Mouse (Mus musculus) MEL (cell line): ENCODE data around the gene Ppp1r3a. TPM values are rescaled to one million over a fixed set of nuclear protein-coding genes. Genes with fewer than 3 reads are reported as not detected.

Experiments
- DNase-seq: peaks from one replicate; pipeline ENCODE4 v3.0.0; 2011; ENCODE audit warnings: low read depth, low spot score
- H3K27ac ChIP-seq: 2 replicates; pipeline ENCODE4 v1.5.1; 2012; ENCODE audit warnings: low read depth, mild to moderate bottlenecking, control low read depth, low read length, moderate library complexity; ENCODE audit not compliant: control insufficient read depth
- H3K27me3 ChIP-seq, 2 experiments: fragments of 150-350 bp in 1 of 2; sonication (generic) in 1 of 2; 2 replicates each; pipeline ENCODE4 v1.6.1; 2012; ENCODE audit warnings: low read length in 2 of 2, mild to moderate bottlenecking in 2 of 2, improper control_type of control experiment in 1 of 2, moderate library complexity in 1 of 2; ENCODE audit not compliant: insufficient read depth in 2 of 2, control insufficient read depth in 1 of 2
- H3K36me3 ChIP-seq, 2 experiments: 2 replicates each; pipeline ENCODE4 v1.6.1; 2012 to 2014; ENCODE audit warnings: low read length in 2 of 2, improper control_type of control experiment in 1 of 2, inconsistent platforms in 1 of 2, mild to moderate bottlenecking in 1 of 2; ENCODE audit not compliant: insufficient read depth in 2 of 2, control insufficient read depth in 1 of 2
- H3K4me1 ChIP-seq, 2 experiments: fragments of 150-350 bp in 1 of 2; sonication (generic) in 1 of 2; 2 replicates each; pipeline ENCODE4 v1.6.1; 2012; ENCODE audit warnings: low read length in 2 of 2, improper control_type of control experiment in 1 of 2, mild to moderate bottlenecking in 1 of 2; ENCODE audit not compliant: insufficient read depth in 2 of 2, control insufficient read depth in 1 of 2
- H3K4me3 ChIP-seq, 2 experiments: fragments of 150-350 bp in 1 of 2; sonication (generic) in 1 of 2; 2 replicates each; pipeline ENCODE4 v1.5.1; 2012; ENCODE audit warnings: low read depth in 2 of 2, low read length in 2 of 2, mild to moderate bottlenecking in 2 of 2, moderate library complexity in 2 of 2, control low read depth in 1 of 2, improper control_type of control experiment in 1 of 2; ENCODE audit not compliant: control insufficient read depth in 1 of 2, insufficient read depth in 1 of 2
- H3K79me2 ChIP-seq: 2 replicates; pipeline ENCODE4 v1.6.1; 2012; ENCODE audit warnings: mild to moderate bottlenecking, low read length, moderate library complexity; ENCODE audit not compliant: control insufficient read depth, poor library complexity, insufficient read depth
- H3K9ac ChIP-seq: 2 replicates; pipeline ENCODE4 v1.6.1; 2012; ENCODE audit warnings: low read depth, mild to moderate bottlenecking, control low read depth, low read length, moderate library complexity; ENCODE audit not compliant: control insufficient read depth, poor library complexity, severe bottlenecking
- H3K9me3 ChIP-seq: fragments of 150-350 bp; sonication (generic); replicated peaks from 2 replicates; pipeline ENCODE4 v1.6.1; 2012; ENCODE audit warnings: mild to moderate bottlenecking, low read length, improper control_type of control experiment, moderate library complexity; ENCODE audit not compliant: insufficient read depth
- BHLHE40 ChIP-seq: IDR thresholded peaks from 2 replicates; pipeline ENCODE4 v1.6.1; 2012; ENCODE audit warnings: low read depth, mild to moderate bottlenecking, inconsistent platforms, low read length, improper control_type of control experiment, borderline replicate concordance
- CHD2 ChIP-seq: IDR thresholded peaks from 2 replicates; pipeline ENCODE4 v1.6.1; 2011; ENCODE audit warnings: low read length, improper control_type of control experiment
- E2F4 ChIP-seq: IDR thresholded peaks from 2 replicates; pipeline ENCODE4 v1.6.1; 2011; ENCODE audit warnings: low read depth, low read length, improper control_type of control experiment, borderline replicate concordance
- ETS1 ChIP-seq: IDR thresholded peaks from 2 replicates; pipeline ENCODE4 v1.6.1; 2012; ENCODE audit warnings: low read depth, mild to moderate bottlenecking, inconsistent platforms, low read length, improper control_type of control experiment, moderate library complexity
- GABPA ChIP-seq: IDR thresholded peaks from 2 replicates; pipeline ENCODE4 v1.6.1; 2012; ENCODE audit warnings: low read depth, mild to moderate bottlenecking, inconsistent platforms, low read length, improper control_type of control experiment, moderate library complexity
- GATA1 ChIP-seq: IDR thresholded peaks from 2 replicates; pipeline ENCODE4 v1.6.1; 2011; ENCODE audit warnings: low read depth, low read length, improper control_type of control experiment
- HCFC1 ChIP-seq: IDR thresholded peaks from 2 replicates; pipeline ENCODE4 v1.6.1; 2012; ENCODE audit warnings: low read depth, mild to moderate bottlenecking, inconsistent platforms, low read length, improper control_type of control experiment, moderate library complexity
- JUND ChIP-seq: IDR thresholded peaks from 2 replicates; pipeline ENCODE4 v1.6.1; 2011; ENCODE audit warnings: low read depth, mild to moderate bottlenecking, improper control_type of control experiment, low read length
- MAX ChIP-seq: IDR thresholded peaks from 2 replicates; pipeline ENCODE4 v1.6.1; 2011; ENCODE audit warnings: low read length, improper control_type of control experiment
- MAZ ChIP-seq: IDR thresholded peaks from 2 replicates; pipeline ENCODE4 v1.6.1; 2012; ENCODE audit warnings: low read depth, mild to moderate bottlenecking, inconsistent platforms, low read length, improper control_type of control experiment
- MEF2A ChIP-seq: IDR thresholded peaks from 2 replicates; pipeline ENCODE4 v1.6.1; 2014; ENCODE audit warnings: low read depth, mild to moderate bottlenecking, inconsistent platforms, low read length, improper control_type of control experiment; ENCODE audit not compliant: poor library complexity, insufficient replicate concordance, severe bottlenecking; ENCODE audit errors: extremely low read depth
- MXI1 ChIP-seq: IDR thresholded peaks from 2 replicates; pipeline ENCODE4 v1.6.1; 2011; ENCODE audit warnings: mild to moderate bottlenecking, low read depth, low read length, improper control_type of control experiment
- MYC ChIP-seq: IDR thresholded peaks from 2 replicates; pipeline ENCODE4 v1.6.1; 2011; ENCODE audit warnings: low read depth, mild to moderate bottlenecking, low read length, improper control_type of control experiment, moderate library complexity
- NELFE ChIP-seq: IDR thresholded peaks from 2 replicates; pipeline ENCODE4 v1.6.1; 2011; ENCODE audit warnings: low read depth, low read length, improper control_type of control experiment
- NRF1 ChIP-seq: IDR thresholded peaks from 2 replicates; pipeline ENCODE4 v1.6.1; 2014; ENCODE audit warnings: low read depth, mild to moderate bottlenecking, inconsistent platforms, low read length, improper control_type of control experiment, moderate library complexity; ENCODE audit not compliant: poor library complexity, insufficient read depth, severe bottlenecking
- POLR2AphosphoS2 ChIP-seq: IDR thresholded peaks from 2 replicates; pipeline ENCODE4 v1.6.1; 2011; ENCODE audit warnings: low read length, improper control_type of control experiment
- POLR2AphosphoS5 ChIP-seq: IDR thresholded peaks from 2 replicates; pipeline ENCODE4 v1.6.1; 2012; ENCODE audit warnings: low read depth, borderline replicate concordance, mild to moderate bottlenecking, inconsistent platforms, low read length, moderate library complexity, mixed read lengths
- RAD21 ChIP-seq: IDR thresholded peaks from 2 replicates; pipeline ENCODE4 v1.6.1; 2011; ENCODE audit warnings: mild to moderate bottlenecking, low read depth, low read length, improper control_type of control experiment
- RCOR1 ChIP-seq: IDR thresholded peaks from 2 replicates; pipeline ENCODE4 v1.6.1; 2012; ENCODE audit warnings: low read depth, mild to moderate bottlenecking, inconsistent platforms, low read length, improper control_type of control experiment
- SIN3A ChIP-seq: IDR thresholded peaks from 2 replicates; pipeline ENCODE4 v1.6.1; 2012; ENCODE audit warnings: low read length, improper control_type of control experiment, inconsistent platforms
- SMC3 ChIP-seq: IDR thresholded peaks from 2 replicates; pipeline ENCODE4 v1.6.1; 2011; ENCODE audit warnings: low read depth, low read length, improper control_type of control experiment
- TAL1 ChIP-seq: IDR thresholded peaks from 2 replicates; pipeline ENCODE4 v1.6.1; 2012; ENCODE audit warnings: mild to moderate bottlenecking, inconsistent platforms, low read length, moderate library complexity, mixed read lengths
- USF2 ChIP-seq, 2 experiments: IDR thresholded peaks; 2 replicates each; pipeline ENCODE4 v1.6.1; 2011 to 2012; ENCODE audit warnings: improper control_type of control experiment in 2 of 2, low read length in 2 of 2, borderline replicate concordance in 1 of 2, inconsistent platforms in 1 of 2, low read depth in 1 of 2, mild to moderate bottlenecking in 1 of 2; ENCODE audit not compliant: insufficient read depth in 1 of 2
- ZC3H11A ChIP-seq: IDR thresholded peaks from 2 replicates; pipeline ENCODE4 v1.6.1; 2012; ENCODE audit warnings: low read depth, mild to moderate bottlenecking, inconsistent platforms, low read length, improper control_type of control experiment
- ZKSCAN1 ChIP-seq: IDR thresholded peaks from 2 replicates; pipeline ENCODE4 v1.6.1; 2012; ENCODE audit warnings: low read depth, mild to moderate bottlenecking, inconsistent platforms, low read length, improper control_type of control experiment, moderate library complexity
- ZMIZ1 ChIP-seq: IDR thresholded peaks from 2 replicates; pipeline ENCODE4 v1.6.1; 2012; ENCODE audit warnings: low read depth, mild to moderate bottlenecking, inconsistent platforms, low read length, improper control_type of control experiment, moderate library complexity
- ZNF384 ChIP-seq: IDR thresholded peaks from 2 replicates; pipeline ENCODE4 v1.6.1; 2012; ENCODE audit warnings: low read depth, mild to moderate bottlenecking, inconsistent platforms, low read length, improper control_type of control experiment
- polyA plus RNA-seq, 2 experiments: library from polyadenylated mRNA; stranded (reverse) in 1 of 2; unstranded in 1 of 2; fragments of >175 nt in 1 of 2; fragments of >200 nt in 1 of 2; gene quantifications; 2 replicates each; pipeline versions ENCODE4 v1.2.1 to v1.2.4; 2012; ENCODE audit warnings: low replicate concordance in 2 of 2, low read depth in 1 of 2; ENCODE audit not compliant: insufficient read length in 2 of 2, insufficient read depth in 1 of 2, missing spikeins in 1 of 2
- total RNA-seq: library from RNA; depleted of rRNA; stranded (reverse); fragments of 300-350 nt; gene quantifications from 2 replicates; pipeline ENCODE4 v1.2.3, GENCODE M21; 2012; rRNA removed

Ppp1r3a gene
- total RNA-seq (not detected in 2 replicates), polyA plus RNA-seq (not detected)

DNA sequence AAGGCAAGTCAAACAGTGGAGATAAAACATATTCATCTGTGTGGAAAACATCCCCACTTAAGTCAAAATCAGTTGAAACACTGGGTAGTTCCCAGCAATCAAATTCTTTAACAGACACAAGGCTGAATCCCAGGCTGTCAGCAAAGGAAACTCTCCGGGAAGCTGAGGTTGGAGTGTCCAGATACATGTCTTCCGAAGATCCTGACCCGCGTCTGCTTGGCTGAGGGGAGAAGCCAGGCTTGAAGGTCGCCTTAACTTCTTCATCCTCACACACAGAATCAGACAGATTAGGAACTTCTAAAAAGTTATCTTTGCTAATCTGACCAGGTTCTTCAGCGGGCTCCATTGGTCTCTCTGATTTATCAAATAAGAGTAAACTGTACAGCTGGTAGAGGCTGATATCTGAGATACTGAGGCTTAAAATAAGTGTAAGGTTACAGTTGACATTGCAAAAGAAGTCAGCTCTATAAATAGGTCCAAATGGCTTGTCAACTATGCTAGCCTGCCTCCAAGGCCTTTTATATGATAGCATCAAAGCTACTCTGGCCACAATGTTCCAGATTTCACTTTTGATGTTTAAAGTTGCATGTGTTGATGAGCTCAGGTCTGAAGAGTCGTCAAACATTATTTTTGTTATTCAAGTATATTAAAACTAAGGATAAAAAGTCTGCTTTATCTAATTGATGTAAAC, at the start of gene Ppp1r3a:
Gene Ppp1r3a (minus strand): TSS at position 374 of the 691 bp plus-strand sequence.
- H3K4me3 ChIP-seq: no peak within 1 kb of the TSS
- no peaks in the 10 kb centered on the region for H3K36me3 ChIP-seq
- no peak for TF ChIP-seq BHLHE40
- TF ChIP-seq MXI1: no peak
- no peak for TF ChIP-seq ZNF384
- no peak for TF ChIP-seq ZKSCAN1
- TF ChIP-seq POLR2AphosphoS2: no peak
- no peak for TF ChIP-seq ETS1
- TF ChIP-seq MYC: no peak
- TF ChIP-seq RAD21: no peak
- no peak for TF ChIP-seq SIN3A
- no peak for TF ChIP-seq SMC3
- no peak for TF ChIP-seq JUND
- TF ChIP-seq NRF1: no peak
- TF ChIP-seq NELFE: no peak
- no peak for TF ChIP-seq CHD2
- TF ChIP-seq E2F4: no peak
- no peak for TF ChIP-seq MAX
- TF ChIP-seq TAL1: no peak
- TF ChIP-seq HCFC1: no peak
- TF ChIP-seq, all 39 proteins: peak for 0
- Histone ChIP-seq H3K9ac (no peak within 1 kb of the TSS), H3K4me1 (no peaks in the 10 kb centered on the region), H3K27ac (no peak within 1 kb of the TSS), H3K9me3 (no peaks in the 10 kb centered on the region), H3K27me3 (no peaks in the 10 kb centered on the region), H3K79me2 (no peaks in the 10 kb centered on the region)
- no peak for DNase-seq

GRCm38 (mm10) chr6:14787157-14787938, 32.3 kb upstream of the Ppp1r3a start:
- Histone ChIP-seq H3K36me3 (no peaks in the 10 kb centered on the region), H3K9ac (no peak overlapping the region), H3K4me3 (no peak overlapping the region), H3K27ac (no peak overlapping the region), H3K9me3 (no peaks in the 10 kb centered on the region), H3K4me1 (no peaks in the 10 kb centered on the region), H3K27me3 (no peaks in the 10 kb centered on the region), H3K79me2 (no peaks in the 10 kb centered on the region)
- no peak for DNase-seq
- TF ChIP-seq USF2 (IDR thresholded peaks at IDR 0.05; ENCODE audit: borderline replicate concordance in 1 of 2, insufficient read depth in 1 of 2, low read depth in 1 of 2, low read length in 2 of 2): no peak
- no peak for TF ChIP-seq CHD2
- no peak for TF ChIP-seq GABPA
- no peak for TF ChIP-seq POLR2AphosphoS2
- no peak for TF ChIP-seq SIN3A
- TF ChIP-seq GATA1: no peak
- no peak for TF ChIP-seq ZKSCAN1
- no peak for TF ChIP-seq ZC3H11A
- TF ChIP-seq MEF2A: no peak
- no peak for TF ChIP-seq ZMIZ1
- TF ChIP-seq MXI1: no peak
- TF ChIP-seq RCOR1: no peak
- no peak for TF ChIP-seq MAZ
- TF ChIP-seq POLR2AphosphoS5: no peak
